Mouse (Mus musculus) forebrain, embryonic 10.5 days (tissue): ENCODE measurements at regions not wholly inside any gene's neighbourhood (a gene's known extent, or its start where the extent isn't known, plus 50 kb on each side); places are given as distances from the start of the nearest gene placed in this dataset.

Experiments used
- DNase-seq: peaks from one replicate; pipeline ENCODE4 v3.0.0-alpha.2; 2017; ENCODE audit warnings: low spot score; ENCODE audit errors: extremely low spot score
- H3K27ac ChIP-seq: fragments of 300-500 bp; sonication (generic); 2 replicates; pipeline ENCODE4 v1.5.1; 2016; ENCODE audit warnings: mild to moderate bottlenecking
- H3K27me3 ChIP-seq: fragments of 300-500 bp; sonication (generic); 2 replicates; pipeline ENCODE4 v1.6.1; 2016; ENCODE audit warnings: mild to moderate bottlenecking; ENCODE audit not compliant: poor library complexity, severe bottlenecking
- H3K36me3 ChIP-seq: fragments of 300-500 bp; sonication (generic); replicated peaks from 2 replicates; pipeline ENCODE4 v1.6.1; 2016; ENCODE audit warnings: mild to moderate bottlenecking, moderate library complexity
- H3K4me1 ChIP-seq: fragments of 300-500 bp; sonication (generic); 2 replicates; pipeline ENCODE4 v1.6.1; 2016
- H3K4me3 ChIP-seq: fragments of 300-500 bp; sonication (generic); 2 replicates; pipeline ENCODE4 v1.5.1; 2016; ENCODE audit warnings: mild to moderate bottlenecking, moderate library complexity
- H3K9me3 ChIP-seq: fragments of 300-500 bp; sonication (generic); 2 replicates; pipeline ENCODE4 v1.6.1; 2016; ENCODE audit warnings: mild to moderate bottlenecking, moderate library complexity
- WGBS: fragments of 180-500 bp; shearing (Covaris S2); methylation state at CpG from one replicate; pipeline ENCODE4 v1.1.7; 2016; 5-methylcytosine and 5-hydroxymethylcytosine counted together

- 86% methylated on average over 7 of the region's 7 CpGs for WGBS
- Histone ChIP-seq H3K9me3 (no peaks in the 10 kb centered on the region), H3K4me3 (no peak overlapping the region)
Measured at GRCm38 (mm10) chr6:100109979-100110378, 177.3 kb downstream of the Rybp start.

GRCm38 (mm10) chr6:100109351-100109750 lies 177.9 kb downstream of the Rybp start:
- 65% methylated on average over 3 of the region's 3 CpGs for WGBS
- Histone ChIP-seq H3K4me3 (no peak overlapping the region), H3K27ac (no peak overlapping the region), H3K4me1 (peaks cover 10% of the 10 kb centered on the region), H3K9me3 (no peaks in the 10 kb centered on the region), H3K27me3 (peaks cover 18% of the 10 kb centered on the region), H3K36me3 (no peaks in the 10 kb centered on the region)
- no peak for DNase-seq

More at GRCm38 (mm10) chr6:100109979-100110378, 177.3 kb downstream of the Rybp start:
- no peak for DNase-seq
- Histone ChIP-seq H3K27ac (no peak overlapping the region), H3K36me3 (no peaks in the 10 kb centered on the region), H3K27me3 (peaks cover 12% of the 10 kb centered on the region), H3K4me1 (peaks cover 10% of the 10 kb centered on the region)

- Histone ChIP-seq H3K27me3 (peaks cover 24% of the 10 kb centered on the region), H3K4me3 (no peak overlapping the region), H3K27ac (no peak overlapping the region), H3K4me1 (peaks cover 10% of the 10 kb centered on the region), H3K36me3 (no peaks in the 10 kb centered on the region), H3K9me3 (no peaks in the 10 kb centered on the region)
- DNase-seq = no peak
- WGBS = 86% methylated on average over 3 of the region's 3 CpGs
Measured at GRCm38 (mm10) chr6:100107508-100107907, 179.8 kb downstream of the Rybp start.

- Histone ChIP-seq H3K9me3 (no peaks in the 10 kb centered on the region), H3K4me3 (no peak overlapping the region), H3K36me3 (no peaks in the 10 kb centered on the region), H3K27me3 (peaks cover 24% of the 10 kb centered on the region), H3K4me1 (peaks cover 10% of the 10 kb centered on the region), H3K27ac (no peak overlapping the region)
- WGBS = 85% methylated on average over 5 of the region's 5 CpGs
- no peak for DNase-seq
Measured at GRCm38 (mm10) chr6:100107066-100107465, 180.2 kb downstream of the Rybp start.

GRCm38 (mm10) chr6:100100565-100101133 lies 186.6 kb downstream of the Rybp start:
- H3K4me3 ChIP-seq = no peak overlapping the region
- no peak overlapping the region for H3K27ac ChIP-seq
- H3K27me3 ChIP-seq = peaks cover 27% of the 10 kb centered on the region
- H3K36me3 ChIP-seq = no peaks in the 10 kb centered on the region
- no peak for DNase-seq
- H3K9me3 ChIP-seq = no peaks in the 10 kb centered on the region
- 87% methylated on average over 4 of the region's 4 CpGs for WGBS
- no peaks in the 10 kb centered on the region for H3K4me1 ChIP-seq

- no peaks in the 10 kb centered on the region for H3K9me3 ChIP-seq
- no peak for DNase-seq
- H3K27me3 ChIP-seq = peaks cover 14% of the 10 kb centered on the region
- H3K4me3 ChIP-seq = no peak overlapping the region
- no peak overlapping the region for H3K27ac ChIP-seq
- H3K36me3 ChIP-seq = no peaks in the 10 kb centered on the region
- 86% methylated on average over 13 of the region's 13 CpGs for WGBS
- H3K4me1 ChIP-seq = no peaks in the 10 kb centered on the region
Measured at GRCm38 (mm10) chr6:100096393-100097125, 190.7 kb downstream of the Rybp start.

GRCm38 (mm10) chr6:100094653-100095217 lies 192.6 kb downstream of the Rybp start:
- no peaks in the 10 kb centered on the region for H3K9me3 ChIP-seq
- WGBS = 95% methylated on average over 6 of the region's 6 CpGs
- no peaks in the 10 kb centered on the region for H3K4me1 ChIP-seq
- no peaks in the 10 kb centered on the region for H3K36me3 ChIP-seq
- H3K27ac ChIP-seq = no peak overlapping the region
- no peak overlapping the region for H3K4me3 ChIP-seq
- no peak for DNase-seq
- H3K27me3 ChIP-seq = peaks cover 6% of the 10 kb centered on the region

GRCm38 (mm10) chr6:100092870-100093269 lies 194.4 kb downstream of the Rybp start:
- Histone ChIP-seq H3K27me3 (peaks cover 6% of the 10 kb centered on the region; the same call in 1 of the 2 replicates), H3K9me3 (no peaks in the 10 kb centered on the region), H3K36me3 (no peaks in the 10 kb centered on the region), H3K4me3 (no peak overlapping the region), H3K4me1 (no peaks in the 10 kb centered on the region), H3K27ac (no peak overlapping the region)
- no peak for DNase-seq
- WGBS = 89% methylated on average over 8 of the region's 8 CpGs

- 77% methylated on average over 3 of the region's 3 CpGs for WGBS
Measured at GRCm38 (mm10) chr6:100091815-100092214, 195.5 kb downstream of the Rybp start.

GRCm38 (mm10) chr6:100088576-100088975 lies 198.7 kb downstream of the Rybp start:
- no peaks in the 10 kb centered on the region; the same call in 1 of the 2 replicates for H3K27me3 ChIP-seq
- H3K4me3 ChIP-seq = no peak overlapping the region
- 66% methylated on average over 4 of the region's 4 CpGs for WGBS
- no peaks in the 10 kb centered on the region for H3K9me3 ChIP-seq
- no peaks in the 10 kb centered on the region for H3K4me1 ChIP-seq
- DNase-seq = no peak
- H3K27ac ChIP-seq = no peak overlapping the region
- no peaks in the 10 kb centered on the region for H3K36me3 ChIP-seq

More at GRCm38 (mm10) chr6:100091815-100092214, 195.5 kb downstream of the Rybp start:
- no peaks in the 10 kb centered on the region for H3K36me3 ChIP-seq
- no peak overlapping the region for H3K4me3 ChIP-seq
- no peaks in the 10 kb centered on the region for H3K4me1 ChIP-seq
- no peak overlapping the region for H3K27ac ChIP-seq
- peaks cover 3% of the 10 kb centered on the region; the same call in 1 of the 2 replicates for H3K27me3 ChIP-seq
- no peak for DNase-seq
- H3K9me3 ChIP-seq = no peaks in the 10 kb centered on the region

- Histone ChIP-seq H3K27me3 (no peaks in the 10 kb centered on the region), H3K9me3 (no peaks in the 10 kb centered on the region), H3K27ac (no peak overlapping the region), H3K4me1 (no peaks in the 10 kb centered on the region), H3K4me3 (no peak overlapping the region), H3K36me3 (no peaks in the 10 kb centered on the region)
- WGBS = 91% methylated on average over 7 of the region's 7 CpGs
- no peak for DNase-seq
Measured at GRCm38 (mm10) chr6:100086807-100087206, 200.5 kb downstream of the Rybp start.

GRCm38 (mm10) chr6:100085981-100086380 lies 201.3 kb downstream of the Rybp start:
- no peaks in the 10 kb centered on the region for H3K36me3 ChIP-seq
- DNase-seq = no peak
- no peak overlapping the region for H3K4me3 ChIP-seq
- no peaks in the 10 kb centered on the region for H3K9me3 ChIP-seq
- no peaks in the 10 kb centered on the region for H3K4me1 ChIP-seq
- 24% methylated on average over 1 of the region's 1 CpGs for WGBS
- H3K27ac ChIP-seq = no peak overlapping the region
- no peaks in the 10 kb centered on the region for H3K27me3 ChIP-seq

- Histone ChIP-seq H3K4me1 (no peaks in the 10 kb centered on the region), H3K27me3 (no peaks in the 10 kb centered on the region), H3K9me3 (no peaks in the 10 kb centered on the region), H3K27ac (no peak overlapping the region), H3K36me3 (no peaks in the 10 kb centered on the region), H3K4me3 (no peak overlapping the region)
- no peak for DNase-seq
- 92% methylated on average over 4 of the region's 4 CpGs for WGBS
Measured at GRCm38 (mm10) chr6:100083868-100084477, 203.3 kb downstream of the Rybp start.
